Mouse (Mus musculus) MEL (cell line): ENCODE measurements around the gene Rsf1. TPM values are rescaled to one million over a fixed set of nuclear protein-coding genes. Genes with fewer than 3 reads are reported as not detected.

Experiments
- DNase-seq: peaks from one replicate; pipeline ENCODE4 v3.0.0; 2011; ENCODE audit warnings: low read depth, low spot score
- H3K27ac ChIP-seq: 2 replicates; pipeline ENCODE4 v1.5.1; 2012; ENCODE audit warnings: low read depth, mild to moderate bottlenecking, control low read depth, low read length, moderate library complexity; ENCODE audit not compliant: control insufficient read depth
- H3K27me3 ChIP-seq, 2 experiments: fragments of 150-350 bp in 1 of 2; sonication (generic) in 1 of 2; 2 replicates each; pipeline ENCODE4 v1.6.1; 2012; ENCODE audit warnings: low read length in 2 of 2, mild to moderate bottlenecking in 2 of 2, improper control_type of control experiment in 1 of 2, moderate library complexity in 1 of 2; ENCODE audit not compliant: insufficient read depth in 2 of 2, control insufficient read depth in 1 of 2
- H3K36me3 ChIP-seq, 2 experiments: 2 replicates each; pipeline ENCODE4 v1.6.1; 2012 to 2014; ENCODE audit warnings: low read length in 2 of 2, improper control_type of control experiment in 1 of 2, inconsistent platforms in 1 of 2, mild to moderate bottlenecking in 1 of 2; ENCODE audit not compliant: insufficient read depth in 2 of 2, control insufficient read depth in 1 of 2
- H3K4me1 ChIP-seq, 2 experiments: fragments of 150-350 bp in 1 of 2; sonication (generic) in 1 of 2; 2 replicates each; pipeline ENCODE4 v1.6.1; 2012; ENCODE audit warnings: low read length in 2 of 2, improper control_type of control experiment in 1 of 2, mild to moderate bottlenecking in 1 of 2; ENCODE audit not compliant: insufficient read depth in 2 of 2, control insufficient read depth in 1 of 2
- H3K4me3 ChIP-seq, 2 experiments: fragments of 150-350 bp in 1 of 2; sonication (generic) in 1 of 2; 2 replicates each; pipeline ENCODE4 v1.5.1; 2012; ENCODE audit warnings: low read depth in 2 of 2, low read length in 2 of 2, mild to moderate bottlenecking in 2 of 2, moderate library complexity in 2 of 2, control low read depth in 1 of 2, improper control_type of control experiment in 1 of 2; ENCODE audit not compliant: control insufficient read depth in 1 of 2, insufficient read depth in 1 of 2
- H3K79me2 ChIP-seq: 2 replicates; pipeline ENCODE4 v1.6.1; 2012; ENCODE audit warnings: mild to moderate bottlenecking, low read length, moderate library complexity; ENCODE audit not compliant: control insufficient read depth, poor library complexity, insufficient read depth
- H3K9ac ChIP-seq: 2 replicates; pipeline ENCODE4 v1.6.1; 2012; ENCODE audit warnings: low read depth, mild to moderate bottlenecking, control low read depth, low read length, moderate library complexity; ENCODE audit not compliant: control insufficient read depth, poor library complexity, severe bottlenecking
- H3K9me3 ChIP-seq: fragments of 150-350 bp; sonication (generic); replicated peaks from 2 replicates; pipeline ENCODE4 v1.6.1; 2012; ENCODE audit warnings: mild to moderate bottlenecking, low read length, improper control_type of control experiment, moderate library complexity; ENCODE audit not compliant: insufficient read depth
- CHD2 ChIP-seq: IDR thresholded peaks from 2 replicates; pipeline ENCODE4 v1.6.1; 2011; ENCODE audit warnings: low read length, improper control_type of control experiment
- CTCF ChIP-seq, 3 experiments: IDR thresholded peaks in 2 of 3; conservative IDR thresholded peaks in 1 of 3; 2 replicates each; pipeline ENCODE4 v1.5.1; 2011 to 2012; ENCODE audit warnings: low read length in 3 of 3, low read depth in 2 of 3, mild to moderate bottlenecking in 2 of 3, improper control_type of control experiment in 1 of 3, inconsistent platforms in 1 of 3, mixed read lengths in 1 of 3, moderate library complexity in 1 of 3; ENCODE audit not compliant: control insufficient read depth in 1 of 3, insufficient read depth in 1 of 3, poor library complexity in 1 of 3, severe bottlenecking in 1 of 3
- E2F4 ChIP-seq: IDR thresholded peaks from 2 replicates; pipeline ENCODE4 v1.6.1; 2011; ENCODE audit warnings: low read depth, low read length, improper control_type of control experiment, borderline replicate concordance
- EP300 ChIP-seq, 2 experiments: IDR thresholded peaks; 2 replicates each; pipeline ENCODE4 v1.6.1; 2011; ENCODE audit warnings: improper control_type of control experiment in 2 of 2, low read length in 2 of 2, low read depth in 1 of 2, mild to moderate bottlenecking in 1 of 2
- GABPA ChIP-seq: IDR thresholded peaks from 2 replicates; pipeline ENCODE4 v1.6.1; 2012; ENCODE audit warnings: low read depth, mild to moderate bottlenecking, inconsistent platforms, low read length, improper control_type of control experiment, moderate library complexity
- HCFC1 ChIP-seq: IDR thresholded peaks from 2 replicates; pipeline ENCODE4 v1.6.1; 2012; ENCODE audit warnings: low read depth, mild to moderate bottlenecking, inconsistent platforms, low read length, improper control_type of control experiment, moderate library complexity
- JUND ChIP-seq: IDR thresholded peaks from 2 replicates; pipeline ENCODE4 v1.6.1; 2011; ENCODE audit warnings: low read depth, mild to moderate bottlenecking, improper control_type of control experiment, low read length
- MAX ChIP-seq: IDR thresholded peaks from 2 replicates; pipeline ENCODE4 v1.6.1; 2011; ENCODE audit warnings: low read length, improper control_type of control experiment
- MAZ ChIP-seq: IDR thresholded peaks from 2 replicates; pipeline ENCODE4 v1.6.1; 2012; ENCODE audit warnings: low read depth, mild to moderate bottlenecking, inconsistent platforms, low read length, improper control_type of control experiment
- MEF2A ChIP-seq: IDR thresholded peaks from 2 replicates; pipeline ENCODE4 v1.6.1; 2014; ENCODE audit warnings: low read depth, mild to moderate bottlenecking, inconsistent platforms, low read length, improper control_type of control experiment; ENCODE audit not compliant: poor library complexity, insufficient replicate concordance, severe bottlenecking; ENCODE audit errors: extremely low read depth
- MYC ChIP-seq: IDR thresholded peaks from 2 replicates; pipeline ENCODE4 v1.6.1; 2011; ENCODE audit warnings: low read depth, mild to moderate bottlenecking, low read length, improper control_type of control experiment, moderate library complexity
- NELFE ChIP-seq: IDR thresholded peaks from 2 replicates; pipeline ENCODE4 v1.6.1; 2011; ENCODE audit warnings: low read depth, low read length, improper control_type of control experiment
- NRF1 ChIP-seq: IDR thresholded peaks from 2 replicates; pipeline ENCODE4 v1.6.1; 2014; ENCODE audit warnings: low read depth, mild to moderate bottlenecking, inconsistent platforms, low read length, improper control_type of control experiment, moderate library complexity; ENCODE audit not compliant: poor library complexity, insufficient read depth, severe bottlenecking
- POLR2AphosphoS5 ChIP-seq: IDR thresholded peaks from 2 replicates; pipeline ENCODE4 v1.6.1; 2012; ENCODE audit warnings: low read depth, borderline replicate concordance, mild to moderate bottlenecking, inconsistent platforms, low read length, moderate library complexity, mixed read lengths
- RAD21 ChIP-seq: IDR thresholded peaks from 2 replicates; pipeline ENCODE4 v1.6.1; 2011; ENCODE audit warnings: mild to moderate bottlenecking, low read depth, low read length, improper control_type of control experiment
- SIN3A ChIP-seq: IDR thresholded peaks from 2 replicates; pipeline ENCODE4 v1.6.1; 2012; ENCODE audit warnings: low read length, improper control_type of control experiment, inconsistent platforms
- SMC3 ChIP-seq: IDR thresholded peaks from 2 replicates; pipeline ENCODE4 v1.6.1; 2011; ENCODE audit warnings: low read depth, low read length, improper control_type of control experiment
- TBP ChIP-seq: IDR thresholded peaks from 2 replicates; pipeline ENCODE4 v1.8.0; 2011; ENCODE audit warnings: low read depth, low read length, improper control_type of control experiment
- TCF12 ChIP-seq: IDR thresholded peaks from 2 replicates; pipeline ENCODE4 v1.6.1; 2014; ENCODE audit warnings: low read depth, mild to moderate bottlenecking, inconsistent platforms, low read length, improper control_type of control experiment, moderate library complexity
- UBTF ChIP-seq: IDR thresholded peaks from 2 replicates; pipeline ENCODE4 v1.6.1; 2012; ENCODE audit warnings: low read depth, mild to moderate bottlenecking, inconsistent platforms, low read length, improper control_type of control experiment, moderate library complexity, borderline replicate concordance; ENCODE audit not compliant: insufficient read depth
- ZC3H11A ChIP-seq: IDR thresholded peaks from 2 replicates; pipeline ENCODE4 v1.6.1; 2012; ENCODE audit warnings: low read depth, mild to moderate bottlenecking, inconsistent platforms, low read length, improper control_type of control experiment
- ZMIZ1 ChIP-seq: IDR thresholded peaks from 2 replicates; pipeline ENCODE4 v1.6.1; 2012; ENCODE audit warnings: low read depth, mild to moderate bottlenecking, inconsistent platforms, low read length, improper control_type of control experiment, moderate library complexity
- polyA plus RNA-seq, 2 experiments: library from polyadenylated mRNA; stranded (reverse) in 1 of 2; unstranded in 1 of 2; fragments of >175 nt in 1 of 2; fragments of >200 nt in 1 of 2; gene quantifications; 2 replicates each; pipeline versions ENCODE4 v1.2.1 to v1.2.4; 2012; ENCODE audit warnings: low replicate concordance in 2 of 2, low read depth in 1 of 2; ENCODE audit not compliant: insufficient read length in 2 of 2, insufficient read depth in 1 of 2, missing spikeins in 1 of 2
- total RNA-seq: library from RNA; depleted of rRNA; stranded (reverse); fragments of 300-350 nt; gene quantifications from 2 replicates; pipeline ENCODE4 v1.2.3, GENCODE M21; 2012

Gene Rsf1
- total and polyA plus RNA-seq, 3 experiments, result 12.7 to 17.4 TPM; not detected in 1

- no peak overlapping the region for H3K4me3 ChIP-seq
- no peak overlapping the region for H3K9ac ChIP-seq
- no peaks in the 10 kb centered on the region for H3K27me3 ChIP-seq
- peaks cover 1 to 20% of the 10 kb centered on the region in 2 experiments for H3K4me1 ChIP-seq
- peaks cover 0 to 2% of the 10 kb centered on the region in 2 experiments; a peak in 2 of 4 replicates for H3K36me3 ChIP-seq
- no peaks in the 10 kb centered on the region for H3K9me3 ChIP-seq
- DNase-seq, result no peak
- no peak overlapping the region for H3K27ac ChIP-seq
- peaks cover 4% of the 10 kb centered on the region; the same call in 1 of the 2 replicates for H3K79me2 ChIP-seq
- no peak for TF ChIP-seq JUND
- no peak for TF ChIP-seq MEF2A
These were observed 156.3 kb downstream of the Rsf1 start for GRCm38 (mm10) chr7:97735886-97736420.

GRCm38 (mm10) chr7:97737256-97737637 lies 157.6 kb downstream of the Rsf1 start:
- no peak for TF ChIP-seq NRF1
- TF ChIP-seq ZMIZ1, result no peak
- no peak for TF ChIP-seq SIN3A
- TF ChIP-seq MYC, result no peak
- no peak for TF ChIP-seq MAX
- no peak for TF ChIP-seq TBP
- no peak for TF ChIP-seq RAD21
- no peak for TF ChIP-seq HCFC1
- no peak for TF ChIP-seq POLR2AphosphoS5
- TF ChIP-seq CHD2, result no peak
- TF ChIP-seq E2F4, result no peak
- TF ChIP-seq UBTF, result no peak
- TF ChIP-seq CTCF (IDR thresholded peaks at IDR 0.05 in 2 of 3, conservative IDR thresholded peaks at IDR 0.05 in 1 of 3; ENCODE audit: control insufficient read depth in 1 of 3, insufficient read depth in 1 of 3, low read depth in 2 of 3, low read length in 3 of 3, poor library complexity in 1 of 3, severe bottlenecking in 1 of 3), result no peak
- no peak for TF ChIP-seq MAZ
- no peak for TF ChIP-seq GABPA
- no peak for TF ChIP-seq EP300 (IDR thresholded peaks at IDR 0.05; ENCODE audit: low read depth in 1 of 2, low read length in 2 of 2)
- TF ChIP-seq TCF12, result no peak
- TF ChIP-seq NELFE, result no peak
- TF ChIP-seq ZC3H11A, result no peak
- TF ChIP-seq SMC3, result no peak
- no peak overlapping the region for H3K27ac ChIP-seq
- H3K4me1 ChIP-seq, result peaks cover 6 to 30% of the 10 kb centered on the region in 2 experiments

More at GRCm38 (mm10) chr7:97737256-97737637, 157.6 kb downstream of the Rsf1 start:
- no peaks in the 10 kb centered on the region for H3K27me3 ChIP-seq
- peaks cover 4% of the 10 kb centered on the region; the same call in 1 of the 2 replicates for H3K79me2 ChIP-seq
- peak overlapping the region; percentile 62 for H3K9ac ChIP-seq
- H3K4me3 ChIP-seq, result peak overlapping the region; percentile 71 to 80
- peaks cover 0 to 12% of the 10 kb centered on the region in 2 experiments; a peak in 2 of 4 replicates for H3K36me3 ChIP-seq
- DNase-seq, result no peak
- no peaks in the 10 kb centered on the region for H3K9me3 ChIP-seq
